Mouse (Mus musculus): ENCODE data around the gene Erich4.

DNA sequence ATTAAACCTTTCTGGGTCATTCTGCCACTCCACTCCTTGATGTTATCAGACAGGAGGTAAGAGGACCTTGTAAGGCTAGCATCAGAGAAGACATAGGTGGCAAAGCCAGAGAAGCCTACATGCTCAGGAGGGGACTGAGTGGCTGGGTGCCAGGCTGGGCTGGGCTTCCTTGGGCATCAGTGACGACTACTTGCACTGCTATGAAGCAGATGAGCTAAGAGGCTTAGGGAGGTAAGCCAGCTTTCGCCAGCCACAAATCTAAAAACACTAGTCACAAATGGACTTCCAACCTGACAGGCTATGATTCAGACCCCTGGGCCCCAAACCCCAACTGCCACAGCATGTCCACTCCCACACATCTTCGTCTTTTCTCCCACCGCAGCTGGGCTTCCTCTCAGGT is 28.9 kb upstream of the Erich4 start:
- no peak for TF ChIP-seq EP300 (IDR thresholded peaks at IDR 0.05; ENCODE audit: insufficient read depth, low read depth, low read length)
- no peak for TF ChIP-seq CTCF (IDR thresholded peaks at IDR 0.05; ENCODE audit: low read depth, low read length)
